Mouse (Mus musculus) CD4-positive, CD25-positive, alpha-beta regulatory T cell, adult 2 months (primary cell): ENCODE measurements around the gene Vil1.

Experiments used
- DNase-seq: peaks from one replicate; pipeline ENCODE4 v3.0.0-alpha.2; 2012; ENCODE audit warnings: low read depth, low spot score

Gene Vil1

DNA sequence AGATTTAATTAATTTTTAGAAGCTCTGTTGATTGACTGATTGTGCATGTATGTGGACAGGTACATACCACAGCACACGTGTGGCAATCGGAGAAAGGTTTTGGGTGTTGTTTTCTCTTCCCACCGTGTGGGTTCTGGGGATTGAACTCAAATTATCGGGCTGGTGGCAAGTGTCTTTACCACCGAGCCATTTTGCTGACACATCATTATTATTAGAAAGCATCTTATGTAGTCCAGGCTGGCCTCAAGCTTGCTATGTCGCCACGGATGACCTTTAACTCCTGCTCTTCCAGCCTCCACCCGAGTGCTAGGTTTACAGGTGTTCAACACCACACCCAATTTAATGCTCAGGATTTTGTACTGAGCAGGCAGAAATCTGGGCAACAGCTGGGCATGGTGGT, 3.5 kb downstream of the Vil1 start:
- DNase-seq, result no peak

GRCm38 (mm10) chr1:74415143-74415542, 6.0 kb downstream of the Vil1 start:
- DNase-seq, result peak; percentile 26

DNA sequence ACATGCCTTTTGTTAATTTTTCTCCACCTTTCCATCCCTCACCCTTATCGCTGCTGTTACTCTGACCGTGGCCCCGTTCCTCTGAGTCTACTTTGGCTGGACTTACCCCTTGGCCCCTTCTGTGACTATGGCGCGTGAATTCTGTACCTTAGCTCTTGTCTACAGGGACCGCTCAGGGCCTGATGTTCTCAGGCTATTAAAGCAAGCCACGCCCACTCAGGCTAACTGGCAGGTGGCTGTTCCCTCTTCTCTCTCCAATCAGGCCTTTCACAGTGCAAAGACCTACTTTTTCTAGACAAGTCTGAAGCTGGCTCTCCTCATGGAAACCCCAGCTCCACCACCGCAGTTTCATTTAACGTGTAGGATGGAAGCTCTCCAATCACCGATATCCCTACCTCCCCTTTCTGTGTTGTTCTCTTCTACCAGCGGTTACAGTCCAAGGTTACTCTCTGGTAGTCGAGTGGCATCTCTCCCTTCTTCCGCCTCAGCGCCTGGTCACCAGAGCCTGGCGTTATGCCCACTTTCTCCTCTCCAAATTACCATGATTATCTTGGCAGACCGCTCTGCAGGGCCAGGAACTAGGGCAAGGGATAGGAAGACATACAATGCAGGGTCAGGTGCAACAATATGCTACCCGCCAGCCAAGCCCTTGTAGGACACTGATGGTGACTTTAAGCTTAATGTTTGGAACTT, 9.7 kb downstream of the Vil1 start:
- no peak for DNase-seq

DNA sequence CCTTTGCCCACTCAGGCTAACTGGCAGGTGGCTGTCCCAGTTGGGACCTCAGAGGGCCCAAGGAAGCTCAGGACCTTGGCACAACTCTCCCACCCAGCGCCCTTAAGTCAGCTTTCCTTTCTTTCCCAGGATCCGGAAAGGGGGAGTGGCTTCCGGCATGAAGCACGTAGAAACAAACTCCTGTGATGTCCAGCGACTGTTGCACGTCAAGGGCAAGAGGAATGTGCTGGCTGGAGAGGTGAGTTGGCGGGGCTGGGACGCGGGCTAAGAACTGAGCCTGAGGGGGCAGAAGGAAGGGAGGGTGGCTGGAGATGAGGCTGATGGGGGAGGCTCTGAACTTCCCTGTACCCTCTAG, 10.2 kb downstream of the Vil1 start:
- DNase-seq, result no peak

GRCm38 (mm10) chr1:74423147-74423546, 14.0 kb downstream of the Vil1 start:
- no peak for DNase-seq

DNA sequence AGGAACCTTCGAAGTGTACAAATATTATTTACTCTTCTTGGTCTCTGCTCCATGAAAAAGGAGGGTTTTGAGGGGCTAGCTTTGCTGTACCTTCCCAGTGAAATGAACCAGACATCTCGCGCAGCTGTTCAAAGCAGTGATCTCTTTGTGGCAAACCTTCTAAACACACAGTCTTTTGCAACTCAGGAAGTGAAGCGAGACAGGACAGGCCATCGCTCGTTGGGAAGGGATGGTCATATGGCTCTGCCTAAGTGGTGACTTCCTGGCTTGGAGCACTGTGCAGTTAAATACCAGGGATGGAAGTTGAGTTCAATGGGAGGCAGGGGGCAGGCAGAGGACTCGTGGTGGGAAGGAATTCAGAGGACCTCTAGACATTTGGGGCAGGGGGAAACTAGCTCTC, 16.7 kb downstream of the Vil1 start:
- DNase-seq, result no peak

GRCm38 (mm10) chr1:74433220-74433619, 24.0 kb downstream of the Vil1 start:
- DNase-seq, result no peak

DNA sequence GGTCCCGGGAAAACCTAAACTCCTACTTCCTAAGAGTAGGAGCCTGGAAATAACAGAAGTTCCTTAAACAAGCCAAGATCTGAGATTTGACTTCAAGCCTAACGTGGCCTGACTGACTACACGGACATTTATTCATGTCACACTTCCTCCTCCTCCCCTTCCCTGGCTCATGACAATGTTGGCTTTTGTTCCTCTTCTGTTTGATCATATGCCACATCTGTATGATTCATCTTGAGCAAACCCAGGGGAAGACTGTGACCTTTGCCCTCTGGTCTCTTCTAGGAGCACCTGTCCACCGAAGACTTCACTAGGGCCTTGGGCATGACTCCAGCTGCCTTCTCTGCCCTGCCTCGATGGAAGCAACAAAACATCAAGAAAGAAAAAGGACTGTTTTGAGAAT, 25.4 kb downstream of the Vil1 start:
- DNase-seq, result no peak

DNA sequence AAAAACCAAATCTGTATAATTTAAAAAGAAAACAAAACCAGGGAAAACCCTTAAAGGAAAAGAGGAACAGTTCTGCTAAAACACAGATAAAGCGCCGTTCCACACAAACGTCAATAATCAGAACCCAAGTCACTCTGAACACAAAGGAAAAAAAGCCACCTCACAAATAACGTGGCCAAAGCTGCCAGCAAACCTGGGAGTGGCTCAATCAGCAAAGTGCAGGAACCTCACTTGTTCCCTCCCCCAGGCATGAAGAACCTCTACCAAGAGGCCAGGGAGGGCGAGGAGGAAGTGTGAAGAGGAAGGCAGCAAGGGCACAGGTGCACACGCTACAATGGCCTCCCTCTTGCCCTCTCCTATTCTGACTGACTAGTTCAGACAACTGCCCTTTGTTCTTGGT, 26.4 kb downstream of the Vil1 start:
- no peak for DNase-seq

GRCm38 (mm10) chr1:74437702-74438427, 28.7 kb downstream of the Vil1 start:
- DNase-seq, result peak; percentile 68

DNA sequence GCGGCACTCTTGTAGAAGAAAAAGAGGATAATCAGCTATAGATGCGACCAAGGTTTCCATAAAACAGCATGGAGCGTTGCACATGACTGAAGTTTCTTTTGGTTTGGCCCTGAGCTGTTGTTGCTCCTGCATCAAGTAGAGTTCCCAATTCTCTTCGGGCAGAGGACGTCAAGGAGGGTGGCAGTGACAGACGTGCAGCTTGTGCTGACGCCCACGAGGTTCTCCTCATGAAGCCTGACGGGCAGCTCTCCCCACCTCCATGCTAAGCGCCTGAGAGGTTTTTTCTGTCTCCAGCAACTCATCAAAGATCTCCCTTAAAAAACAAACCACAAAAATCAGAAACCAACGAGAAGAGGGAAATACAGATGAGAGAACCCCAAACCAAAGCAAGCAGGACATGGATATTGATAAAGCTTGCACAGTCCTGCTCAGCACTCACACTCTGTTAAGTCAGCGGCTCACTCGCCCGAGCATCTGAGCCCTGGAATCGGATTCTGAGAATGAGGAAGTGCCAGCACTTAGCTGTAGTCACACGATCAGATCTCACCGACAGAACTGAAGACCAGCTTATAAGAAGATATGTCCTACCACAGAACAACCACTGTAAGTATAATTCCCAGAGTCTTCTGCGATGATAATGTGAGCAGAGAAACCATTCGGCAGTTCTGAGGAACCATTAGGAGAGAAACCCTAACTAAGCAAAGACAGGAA, 30.1 kb downstream of the Vil1 start:
- no peak for DNase-seq

DNA sequence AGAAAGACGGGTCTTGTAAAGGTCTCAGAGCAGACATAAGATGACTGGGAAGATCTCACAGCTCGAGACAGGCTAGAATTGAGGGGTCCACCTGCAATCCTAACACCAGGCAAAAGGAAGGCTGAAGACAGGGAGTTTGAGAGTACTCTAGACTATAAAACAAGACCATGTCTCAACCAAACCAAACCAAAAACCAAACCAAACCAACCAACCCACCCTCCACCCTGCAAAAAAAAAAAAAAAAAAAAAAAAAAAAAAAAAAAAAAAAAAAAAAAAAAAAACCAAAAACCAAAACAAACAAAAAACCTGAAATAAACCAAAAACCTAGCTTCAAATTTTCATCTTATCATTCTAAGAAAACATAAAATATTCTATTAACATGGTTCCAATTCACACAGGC, 35.4 kb downstream of the Vil1 start:
- DNase-seq, result no peak

DNA sequence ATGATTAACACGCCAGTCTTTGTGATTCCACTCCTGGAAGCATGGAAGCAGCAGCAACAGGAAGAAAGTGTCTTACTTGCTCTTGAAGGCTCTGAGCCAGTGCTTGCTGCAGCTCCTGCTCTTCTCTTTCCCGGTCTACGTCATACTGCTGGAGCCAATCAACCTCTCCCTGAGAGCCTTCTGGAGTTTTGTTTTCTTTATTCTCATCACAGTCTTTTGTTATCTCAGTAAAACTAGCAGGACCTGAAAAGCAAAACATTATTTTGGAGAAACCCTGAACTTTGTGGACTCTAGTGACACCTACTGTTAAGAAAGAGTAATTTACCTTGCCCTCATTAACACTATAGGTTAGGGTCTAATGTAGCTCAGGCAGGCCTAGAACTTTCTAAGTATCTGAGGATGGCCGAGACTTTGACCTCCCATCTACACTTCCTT, 43.5 kb downstream of the Vil1 start:
- peak; percentile 63 for DNase-seq

- peak; percentile 72 for DNase-seq
Observed at GRCm38 (mm10) chr1:74460273-74460672, 51.1 kb downstream of the Vil1 start.
